Mouse (Mus musculus) embryo, embryonic 10.5 days (tissue): Measurements from ENCODE around the gene Rsl1.
"Not testable (repeated sequence)": the region's sequence is repeated elsewhere in the genome, so short reads cannot be mapped to it uniquely, and the experiment has no call there.

Source experiments
- DNase-seq: peaks from one replicate; pipeline ENCODE4 v3.0.0-alpha.2; 2015; ENCODE audit warnings: low spot score

Rsl1 gene

GRCm38 (mm10) chr13:67172991-67173722 lies at the start of gene Rsl1:
TSS of gene Rsl1 (plus strand) at chr13:67173182.
- peak; percentile 82 for DNase-seq

DNA sequence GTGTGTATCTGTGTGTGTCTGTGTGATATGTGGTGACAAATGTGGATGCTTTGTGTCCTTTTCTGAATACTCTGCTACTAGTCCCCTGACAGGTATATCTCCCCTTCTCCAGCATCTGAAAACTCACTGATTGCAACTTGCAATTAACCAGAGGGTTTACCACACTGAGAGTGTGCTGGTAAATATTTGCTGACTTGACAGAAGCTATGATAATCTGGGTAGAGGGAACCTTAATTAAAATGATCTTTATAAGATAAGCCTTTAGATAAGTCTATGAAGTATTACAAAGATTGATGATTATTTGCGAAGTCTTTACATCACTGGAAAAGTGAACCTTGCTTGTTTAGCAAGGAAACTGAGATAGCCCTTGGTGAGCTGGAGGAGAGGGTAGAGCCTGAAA lies 48.5 kb upstream of the Rsl1 start:
- no peak for DNase-seq

GRCm38 (mm10) chr13:67127507-67127906 lies 45.5 kb upstream of the Rsl1 start:
- not testable (repeated sequence) for DNase-seq

DNA sequence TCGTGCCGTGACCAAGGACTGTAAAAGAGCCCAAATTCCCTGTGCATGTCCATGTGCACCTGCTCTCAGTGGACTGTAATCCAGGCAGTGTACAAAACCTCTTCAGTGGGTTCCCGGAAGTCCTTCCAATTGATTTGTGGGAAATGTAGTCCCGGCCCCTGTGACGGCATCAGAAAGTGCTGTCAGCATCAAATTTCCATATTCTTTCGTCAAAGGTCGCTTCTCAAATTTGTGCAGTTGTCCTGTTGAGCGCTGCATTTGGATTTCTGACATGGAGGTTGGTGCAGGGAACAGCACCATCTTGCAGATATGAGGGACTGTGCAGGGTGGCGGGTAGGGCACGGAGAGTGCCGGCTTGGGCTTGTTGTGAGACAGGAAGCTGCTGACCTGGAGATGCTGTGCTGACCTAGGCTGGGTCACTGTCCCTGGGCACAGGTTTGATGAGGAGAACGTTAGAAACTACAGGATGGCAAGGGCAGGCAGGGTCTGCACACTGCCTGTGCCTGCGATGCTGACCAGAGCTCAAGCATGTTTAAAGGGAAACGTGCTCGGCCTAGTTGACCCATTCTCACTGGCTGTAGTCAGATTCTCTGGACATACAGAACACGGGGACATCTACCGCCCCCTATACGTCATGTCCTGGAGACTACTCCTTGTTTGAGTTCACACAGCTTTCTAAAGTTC lies 44.8 kb upstream of the Rsl1 start:
- peak; percentile 94 for DNase-seq

GRCm38 (mm10) chr13:67166122-67166521 lies 6.9 kb upstream of the Rsl1 start:
- not testable (repeated sequence) for DNase-seq

DNA sequence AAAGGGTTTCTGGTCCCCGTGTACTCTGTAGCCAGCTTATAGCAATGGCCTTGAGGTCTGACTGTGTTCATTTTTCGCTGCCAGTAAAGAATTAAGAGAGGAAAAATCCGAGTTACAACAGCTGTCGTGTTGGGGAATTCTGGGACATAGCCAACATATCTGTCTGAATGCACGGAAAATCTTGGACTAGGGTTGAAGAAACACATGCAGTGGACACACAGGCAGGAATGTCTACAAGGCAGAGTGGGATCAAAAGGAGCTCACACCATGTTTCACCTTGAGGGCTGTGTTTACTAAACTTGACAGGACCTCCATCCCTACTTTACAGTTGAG lies 707 bp downstream of the Rsl1 start:
- no peak for DNase-seq

DNA sequence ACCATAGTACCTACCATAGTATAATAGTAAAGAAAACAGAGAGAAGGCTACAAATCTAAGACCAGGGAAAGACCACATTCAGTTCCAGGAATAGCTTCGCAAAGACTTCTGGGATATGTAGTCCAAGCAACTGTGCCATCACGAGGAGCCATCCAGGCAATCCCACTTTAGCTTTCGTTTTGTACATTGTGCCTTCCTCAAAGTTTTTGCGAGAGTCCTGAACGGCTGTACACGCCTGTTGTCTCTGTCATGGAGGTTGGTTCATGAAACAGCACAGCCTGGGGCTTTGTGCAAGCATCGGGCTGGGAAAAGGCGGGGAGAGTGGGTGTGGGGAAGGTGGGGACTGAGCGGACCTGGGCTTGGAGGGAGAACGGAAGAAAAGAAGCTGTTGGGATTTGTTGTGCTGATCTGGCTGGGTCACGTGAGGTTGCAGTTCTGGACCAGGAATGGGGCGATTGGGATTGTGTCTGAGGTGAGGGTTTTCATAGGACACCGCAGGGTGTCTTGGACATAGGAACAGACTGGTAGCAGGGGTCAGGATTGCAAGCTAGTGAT lies 21.4 kb downstream of the Rsl1 start, which contains the start of gene Zfp455:
Gene Zfp455 (plus strand): TSS at position 167 of the 555 bp plus-strand sequence.
- peak; percentile 85 for DNase-seq

- DNase-seq = no peak
Measured at GRCm38 (mm10) chr13:67201656-67202055, 28.7 kb downstream of the Rsl1 start.

DNA sequence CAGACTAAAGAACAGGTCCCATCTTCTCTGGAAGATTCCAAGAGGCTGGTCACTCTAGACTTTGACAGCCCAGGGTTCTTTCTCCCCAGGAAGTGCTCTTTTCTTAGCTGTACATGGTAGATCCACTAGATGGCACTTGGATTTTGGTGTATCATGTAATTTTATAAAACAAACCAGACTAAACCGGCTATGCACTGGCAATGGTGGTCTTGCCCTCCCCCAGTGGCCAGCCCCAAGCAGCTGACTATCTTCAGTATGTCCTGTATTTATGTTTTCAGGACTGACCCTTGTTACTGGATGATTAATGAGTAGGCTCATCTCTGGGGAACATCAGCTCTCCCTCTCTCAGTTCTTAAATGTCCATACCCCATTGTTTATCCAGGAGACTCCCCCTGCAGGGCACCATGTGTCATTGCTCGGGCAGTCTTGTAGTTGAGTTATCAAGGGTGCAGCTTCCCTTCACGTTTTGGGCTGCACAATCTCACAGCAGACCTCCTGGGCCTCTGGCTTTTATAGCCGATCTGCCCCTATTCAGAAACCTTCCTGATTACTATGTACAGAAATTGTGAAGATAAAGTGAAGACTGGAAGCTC lies 41.1 kb downstream of the Rsl1 start:
- DNase-seq = peak; percentile 10
